Mouse (Mus musculus) liver, postnatal 0 days (tissue): ENCODE results near the gene Syngr4.

Experiments
- CTCF ChIP-seq: sonication (generic); IDR thresholded peaks from 2 replicates; pipeline ENCODE4 v1.5.1; 2016; ENCODE audit warnings: antibody characterized with exemption, low read depth
- EP300 ChIP-seq: IDR thresholded peaks from 2 replicates; pipeline ENCODE4 v1.6.1; 2016; ENCODE audit warnings: antibody characterized with exemption, low read depth, mild to moderate bottlenecking

DNA sequence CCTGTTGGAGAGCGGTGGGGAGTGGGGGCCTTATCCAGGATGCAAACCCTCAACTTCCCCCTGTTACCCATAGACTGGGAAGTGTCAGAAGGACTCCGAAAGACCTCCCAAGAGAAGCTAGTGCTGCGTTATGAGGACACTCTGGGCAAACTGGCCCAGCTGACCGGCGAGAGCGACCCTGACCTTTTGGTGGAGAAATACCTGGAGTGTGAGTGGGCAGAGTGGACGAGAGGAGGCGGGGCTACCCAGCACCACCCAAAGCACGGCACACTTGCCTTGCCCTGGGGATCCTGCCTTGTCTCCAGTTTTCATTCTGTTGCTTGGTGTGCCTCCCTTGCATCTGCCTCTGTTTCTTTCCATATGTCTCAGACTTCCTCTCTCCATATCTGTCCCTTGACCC, 45.5 kb upstream of the Syngr4 start:
- TF ChIP-seq CTCF (no peak), EP300 (no peak)
